Comparison of ENCODE assay signal across 8 mouse cellular contexts in the genomic region with DNA sequence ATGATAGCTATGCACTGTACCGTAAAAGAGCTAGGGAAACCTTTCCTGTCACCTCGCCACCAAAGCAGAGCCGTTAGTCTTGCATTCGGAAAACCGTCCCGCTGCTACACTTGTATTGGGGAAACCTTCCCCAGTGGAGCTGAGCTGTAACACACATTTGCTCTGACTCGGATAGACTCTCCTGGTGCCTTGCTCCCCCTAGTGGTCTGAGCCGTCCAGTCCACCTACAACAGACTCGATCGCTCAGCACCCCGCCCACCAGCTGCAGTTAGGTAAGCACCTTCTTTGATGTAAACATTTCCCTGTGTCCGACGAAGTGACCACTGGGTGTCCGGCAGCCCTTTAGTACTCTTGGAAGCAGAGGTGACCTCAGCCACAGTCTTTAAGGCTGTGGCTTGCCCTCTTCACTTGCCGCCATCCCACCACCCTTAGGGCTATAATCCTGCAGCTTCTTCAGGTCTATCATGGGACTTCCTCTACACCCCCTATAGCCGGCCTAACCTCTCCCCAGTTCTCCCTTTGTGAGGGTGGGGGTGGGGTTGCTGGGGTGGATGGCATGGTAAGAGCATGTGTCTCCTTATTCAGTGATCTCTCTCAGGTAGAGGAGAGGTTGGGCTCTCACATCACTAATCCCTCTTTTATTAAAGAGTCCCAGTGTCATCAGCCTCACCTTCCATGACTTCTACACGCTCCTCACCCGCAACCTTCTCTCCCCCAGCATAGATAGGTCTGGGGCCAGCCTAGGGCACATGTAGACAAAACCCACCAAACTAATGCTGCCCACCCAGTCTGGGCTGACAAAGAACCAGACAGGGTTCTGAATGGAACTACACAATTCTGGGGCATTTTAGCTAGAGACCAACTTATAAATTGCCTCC. TPM values are rescaled to one million over a fixed set of nuclear protein-coding genes. Genes with fewer than 3 reads are reported as not detected.
DNase-seq lines count a peak whose midpoint lies in the region; ATAC-seq lines count a peak whose summit lies in the region.

No protein-coding gene starts in this region.

- peaks cover 6% of the 10 kb centered on the region for H3K4me1 ChIP-seq in hindbrain, embryonic 10.5 days (replicated peaks)
- peaks cover 3% of the 10 kb centered on the region; the same call in 1 of the 2 replicates for H3K4me1 ChIP-seq in lung, embryonic 15.5 days

- 14% methylated on average over 18 of the region's 18 CpGs for WGBS in hindbrain, embryonic 10.5 days
- 11% methylated on average over 18 of the region's 18 CpGs for WGBS in lung, embryonic 15.5 days

- no peaks in the 10 kb centered on the region for H3K27me3 ChIP-seq in hindbrain, embryonic 10.5 days (ENCODE audit: insufficient read depth, poor library complexity, severe bottlenecking)
- H3K27me3 ChIP-seq in lung, embryonic 15.5 days, result no peaks in the 10 kb centered on the region

- H3K4me2 ChIP-seq in lung, embryonic 15.5 days, result peak overlapping the region; percentile 42

- H3K9me3 ChIP-seq in hindbrain, embryonic 10.5 days, result no peaks in the 10 kb centered on the region
- H3K9me3 ChIP-seq in lung, embryonic 15.5 days, result no peaks in the 10 kb centered on the region

- no peak overlapping the region for H3K27ac ChIP-seq in hindbrain, embryonic 10.5 days
- H3K27ac ChIP-seq in lung, embryonic 15.5 days, result no peak overlapping the region

- H3K4me3 ChIP-seq in hindbrain, embryonic 10.5 days, result peak overlapping the region; percentile 24; the same call in 1 of the 2 replicates
- H3K4me3 ChIP-seq in lung, embryonic 15.5 days, result no peak overlapping the region

- 0 out of 2 replicates have a peak overlapping the region, but pooled peaks have one; percentile 16 for H3K9ac ChIP-seq in lung, embryonic 15.5 days

- ATAC-seq in frontal cortex, adult (ENCODE audit: low TSS enrichment), result peak; percentile 100
- peak; percentile 79; the same call in 1 of the 2 replicates for ATAC-seq in lung, embryonic 15.5 days (ENCODE audit: borderline replicate concordance, extremely low read depth, low FRiP score, low TSS enrichment)

- no peaks in the 10 kb centered on the region for H3K36me3 ChIP-seq in hindbrain, embryonic 10.5 days
- no peaks in the 10 kb centered on the region for H3K36me3 ChIP-seq in lung, embryonic 15.5 days

- DNase-seq in MN1 (ENCODE audit: low spot score), result peak; percentile 81
- DNase-seq in cerebellum, adult 9-10 months, result peak; percentile 83
- peak; percentile 84 for DNase-seq in hindbrain, embryonic 10.5 days (ENCODE audit: low spot score)
- DNase-seq in layer of hippocampus, adult 9-10 months (ENCODE audit: low spot score), result peak; percentile 46
- peak; percentile 21 for DNase-seq in ovary, postnatal 10 days (ENCODE audit: low spot score)
- DNase-seq in thymus, postnatal 0 days (ENCODE audit: low spot score), result peak; percentile 84

RNA-seq across cellular contexts. Expression of a gene that starts 11.5 kb away (rescaled TPM):
- not detected in 2 replicates for polyA plus RNA-seq in hindbrain, embryonic 10.5 days (2016; fragmentation: Nextera tagmentation; extraction: Ambion mirVana)
- polyA plus RNA-seq in lung, embryonic 15.5 days (2015; fragmentation: Nextera tagmentation; extraction: Ambion mirVana), result not detected in 2 replicates
- polyA plus RNA-seq in thymus, postnatal 0 days (2015; fragmentation: Nextera tagmentation; extraction: Ambion mirVana), result not detected in 2 replicates

RNA-seq across cellular contexts. Expression of a gene that starts 24.0 kb away (rescaled TPM):
- 43.6 and 84.1 TPM in 2 replicates for polyA plus RNA-seq in hindbrain, embryonic 10.5 days (2016; fragmentation: Nextera tagmentation; extraction: Ambion mirVana)
- 2.9 and 3.5 TPM in 2 replicates for polyA plus RNA-seq in lung, embryonic 15.5 days (2015; fragmentation: Nextera tagmentation; extraction: Ambion mirVana)
- 0.05 and 0.18 TPM in 2 replicates for polyA plus RNA-seq in thymus, postnatal 0 days (2015; fragmentation: Nextera tagmentation; extraction: Ambion mirVana)

RNA-seq across cellular contexts. Expression of a gene that starts 43.0 kb away (rescaled TPM):
- polyA plus RNA-seq in hindbrain, embryonic 10.5 days (2016; fragmentation: Nextera tagmentation; extraction: Ambion mirVana), result 37.0 and 38.0 TPM in 2 replicates
- polyA plus RNA-seq in lung, embryonic 15.5 days (2015; fragmentation: Nextera tagmentation; extraction: Ambion mirVana), result 38.4 and 41.3 TPM in 2 replicates
- 77.1 and 80.9 TPM in 2 replicates for polyA plus RNA-seq in thymus, postnatal 0 days (2015; fragmentation: Nextera tagmentation; extraction: Ambion mirVana)

Comparison
In these comparisons a context has a peak if more than half of its experiments do, and no peak if none do; other contexts are left out.
1. DNase-seq: peak in every context shown above with its lines; median percentile 84 in hindbrain, embryonic 10.5 days; 84 in thymus, postnatal 0 days; 83 in cerebellum, adult 9-10 months; 81 in MN1; 46 in layer of hippocampus, adult 9-10 months; 21 in ovary, postnatal 10 days.